Mouse (Mus musculus) embryonic fibroblast, embryonic 13.5 days (primary cell): Measurements from ENCODE around the gene Wdr95. TPM values are rescaled to one million over a fixed set of nuclear protein-coding genes. Genes with fewer than 3 reads are reported as not detected.

Experiments
- H3K27ac ChIP-seq: 2 replicates; pipeline ENCODE4 v1.5.1; 2012; ENCODE audit warnings: low read length, control low read depth, inconsistent platforms; ENCODE audit not compliant: insufficient read depth
- H3K4me1 ChIP-seq: 2 replicates; pipeline ENCODE4 v1.6.1; 2011; ENCODE audit warnings: low read length; ENCODE audit not compliant: control insufficient read depth, insufficient read depth
- H3K4me3 ChIP-seq: 2 replicates; pipeline ENCODE4 v1.5.1; 2011; ENCODE audit warnings: mild to moderate bottlenecking, control low read depth, low read length; ENCODE audit not compliant: insufficient read depth
- CTCF ChIP-seq: IDR thresholded peaks from 2 replicates; pipeline ENCODE4 v1.5.1; 2011; ENCODE audit warnings: mild to moderate bottlenecking, control low read depth, low read length, moderate library complexity, borderline replicate concordance; ENCODE audit not compliant: insufficient read depth
- POLR2A ChIP-seq: IDR thresholded peaks from 2 replicates; pipeline ENCODE4 v1.6.1; 2011; ENCODE audit warnings: low read depth, mild to moderate bottlenecking, control low read depth, low read length, moderate library complexity
- polyA plus RNA-seq: library from polyadenylated mRNA; stranded (reverse); fragments of >200 nt; gene quantifications from 2 replicates; pipeline ENCODE4 v1.2.4, GENCODE M21; 2011; ENCODE audit warnings: low read depth; ENCODE audit not compliant: missing spikeins, insufficient read length

Wdr95 gene
- polyA plus RNA-seq, 1 experiment: not detected

DNA sequence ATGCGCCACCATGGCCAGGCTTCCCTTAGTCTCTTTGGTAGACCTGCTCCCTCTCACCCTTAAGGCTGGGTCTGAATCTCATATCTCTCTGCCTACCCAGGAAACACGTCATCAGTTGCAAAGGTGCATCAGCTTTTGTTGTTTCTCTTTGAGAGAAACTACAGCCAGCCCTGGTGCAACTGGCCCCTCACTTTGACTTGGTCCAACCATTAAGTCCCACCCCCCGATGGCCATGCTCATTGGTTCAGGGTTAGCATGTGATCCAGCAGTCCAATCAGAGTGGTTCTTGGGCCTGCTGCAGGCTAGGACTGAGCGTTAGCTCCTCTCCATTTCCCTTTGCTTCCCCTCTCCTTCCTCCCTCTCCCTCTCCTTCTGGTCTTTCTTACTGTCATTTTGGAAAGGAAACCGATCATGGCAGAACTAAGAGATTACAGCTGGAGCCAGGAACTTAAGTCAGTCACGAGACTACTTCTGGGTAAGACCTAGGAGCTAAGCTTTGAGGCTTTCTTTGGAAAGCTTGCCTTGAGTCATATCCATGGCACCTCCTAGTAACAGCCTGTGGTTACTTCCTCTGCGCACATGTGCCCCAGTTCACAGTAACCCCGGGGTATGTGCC is 112.9 kb downstream of the Wdr95 start:
- no peak overlapping the region for H3K4me3 ChIP-seq
- H3K4me1 ChIP-seq: no peaks in the 10 kb centered on the region
- no peak overlapping the region for H3K27ac ChIP-seq
- no peak; the same call in 1 of the 2 replicates for TF ChIP-seq POLR2A
- no peak for TF ChIP-seq CTCF

DNA sequence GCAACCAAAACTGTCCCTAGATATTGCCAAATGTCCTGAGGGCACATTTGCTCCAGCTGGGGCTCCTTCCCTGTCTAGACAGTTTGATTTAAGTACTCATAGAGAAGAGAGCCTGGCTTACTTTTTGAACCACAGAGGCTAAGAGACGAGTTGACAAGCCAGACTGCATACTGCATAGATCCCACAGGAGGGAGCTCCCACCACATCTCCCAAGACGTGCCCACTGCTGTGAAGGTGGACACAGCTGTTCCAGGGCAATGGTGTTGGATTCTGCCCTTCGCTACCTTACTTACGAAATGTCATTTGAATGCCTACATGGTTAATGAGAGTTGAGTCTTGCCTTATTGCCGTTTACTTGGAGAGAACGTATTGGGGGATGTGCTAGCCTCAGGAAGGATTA is 113.9 kb downstream of the Wdr95 start:
- H3K4me1 ChIP-seq: no peaks in the 10 kb centered on the region

DNA sequence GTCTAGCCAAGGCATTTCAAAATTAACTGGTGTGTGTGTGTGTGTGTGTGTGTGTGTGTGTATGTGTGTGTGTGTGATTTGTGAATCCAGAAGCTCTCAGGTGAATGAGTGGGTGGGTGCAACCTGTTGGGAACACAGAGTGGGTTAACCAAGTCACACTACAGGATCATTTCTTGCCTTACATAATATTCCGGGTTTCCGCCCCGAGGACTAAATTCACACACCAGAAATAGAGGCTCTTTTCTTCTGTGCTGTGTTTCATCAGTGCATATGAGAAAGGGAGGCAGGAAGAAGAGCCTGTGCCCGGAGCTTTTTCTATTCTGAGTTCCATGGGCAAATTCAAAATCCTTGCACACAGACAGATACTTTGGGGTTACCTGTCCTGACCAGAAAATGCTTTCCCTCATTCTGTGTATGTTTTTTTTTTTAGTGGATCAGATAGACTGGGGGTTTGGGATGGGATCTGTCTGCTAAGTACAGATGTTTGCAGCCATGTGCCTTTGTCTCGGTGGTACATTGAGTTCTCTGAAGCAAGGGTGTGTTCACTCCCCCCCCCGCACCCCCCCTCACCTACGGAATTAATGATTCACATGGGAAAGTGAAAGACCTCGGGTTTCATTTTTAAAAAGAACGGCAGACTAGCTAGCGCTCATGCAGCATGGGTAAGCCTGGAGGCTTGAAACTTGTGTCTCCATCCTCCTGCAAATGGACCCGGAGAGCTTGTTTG is 114.5 kb downstream of the Wdr95 start:
- Histone ChIP-seq H3K4me3 (no peak overlapping the region), H3K4me1 (no peaks in the 10 kb centered on the region), H3K27ac (no peak overlapping the region)
- TF ChIP-seq POLR2A (no peak), CTCF (no peak)

More for the DNA sequence above, 113.9 kb downstream of the Wdr95 start:
- Histone ChIP-seq H3K4me3 (no peak overlapping the region), H3K27ac (no peak overlapping the region)
- TF ChIP-seq CTCF (peak; percentile 57; the same call in 1 of the 2 replicates), POLR2A (no peak)

DNA sequence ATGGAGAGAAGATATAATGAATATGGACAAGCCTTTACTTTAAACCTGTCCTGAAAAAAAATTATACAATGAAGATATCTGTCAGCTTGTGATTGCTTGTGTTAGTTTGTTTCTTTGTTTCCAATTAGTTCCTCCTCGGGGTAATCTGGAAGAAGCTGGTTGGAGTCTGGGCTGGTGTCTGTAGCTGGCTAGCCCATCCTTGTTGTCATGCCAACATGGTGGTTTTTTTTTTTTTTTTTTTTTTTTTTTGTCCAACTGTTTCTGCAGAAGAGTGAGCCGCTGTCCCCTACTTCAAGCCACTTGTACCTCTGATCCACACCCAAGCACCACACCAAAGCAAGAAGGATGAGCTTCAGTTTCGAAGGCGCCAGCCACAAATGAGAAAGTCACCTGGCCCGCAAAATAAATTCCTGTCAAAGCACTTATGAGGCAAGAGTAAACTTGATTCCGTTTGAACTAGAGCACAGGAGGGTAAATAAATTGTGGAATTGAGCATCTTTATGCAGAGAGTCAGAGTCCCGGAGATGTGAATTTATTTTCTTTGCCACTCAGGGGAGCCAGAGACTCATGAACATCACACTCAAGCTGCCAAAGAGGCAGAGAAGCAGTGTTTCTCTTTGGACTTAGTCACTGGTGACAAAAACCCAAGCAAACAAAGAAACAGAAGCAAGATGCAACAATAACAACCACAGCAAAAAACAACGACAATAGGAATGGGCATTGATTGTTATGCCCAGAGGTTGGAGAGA is 119.1 kb downstream of the Wdr95 start:
- TF ChIP-seq POLR2A: no peak
- TF ChIP-seq CTCF: no peak
- Histone ChIP-seq H3K4me1 (no peaks in the 10 kb centered on the region), H3K27ac (no peak overlapping the region), H3K4me3 (no peak overlapping the region)

DNA sequence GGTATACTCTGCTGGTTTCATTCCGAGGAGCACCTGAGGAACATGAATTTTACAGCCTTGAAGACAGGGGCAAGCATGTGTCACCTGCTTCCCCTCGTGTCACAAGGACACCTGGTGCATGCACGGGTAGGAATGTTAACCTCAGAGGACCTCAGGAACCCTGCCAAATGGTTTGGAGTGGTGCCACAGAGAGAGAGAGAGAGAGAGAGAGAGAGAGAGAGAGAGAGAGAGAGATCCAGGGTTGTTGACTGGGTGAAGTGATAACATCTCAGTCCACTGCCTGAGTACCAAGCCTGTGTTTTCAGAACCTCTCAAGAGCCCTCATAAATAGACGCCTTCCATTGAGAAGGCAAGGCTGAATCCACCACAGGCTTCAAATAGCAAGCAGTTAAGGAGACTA is 119.7 kb downstream of the Wdr95 start:
- no peaks in the 10 kb centered on the region for H3K4me1 ChIP-seq
- H3K4me3 ChIP-seq: no peak overlapping the region
- H3K27ac ChIP-seq: no peak overlapping the region
- TF ChIP-seq POLR2A (no peak), CTCF (no peak)

DNA sequence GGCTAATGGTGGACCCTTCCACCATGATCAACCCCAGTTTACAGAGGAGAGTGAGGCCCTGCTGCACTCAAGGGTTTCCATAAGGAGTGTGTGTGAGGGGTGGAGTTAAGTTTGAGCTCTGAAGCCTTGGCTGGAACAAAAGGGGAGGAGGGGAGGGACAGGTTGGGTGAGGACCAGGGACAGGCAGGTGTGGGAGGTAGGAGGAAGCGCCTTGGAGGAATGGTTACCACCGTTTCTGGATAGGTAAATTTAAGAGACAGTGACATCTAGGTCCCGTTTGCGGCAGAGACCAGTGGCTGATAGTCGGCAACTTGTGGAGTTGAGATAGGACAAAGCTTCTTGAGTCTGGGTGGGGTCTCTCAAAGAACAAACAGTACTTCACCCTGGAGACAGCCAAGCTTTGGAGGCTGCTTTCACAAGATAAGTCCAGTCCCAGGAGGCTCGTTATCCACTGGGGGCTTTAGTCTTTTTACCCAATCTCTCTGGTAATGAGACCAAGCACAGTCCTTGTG is 120.5 kb downstream of the Wdr95 start:
- TF ChIP-seq CTCF: no peak
- TF ChIP-seq POLR2A: no peak
- Histone ChIP-seq H3K27ac (no peak overlapping the region), H3K4me3 (no peak overlapping the region), H3K4me1 (no peaks in the 10 kb centered on the region)

DNA sequence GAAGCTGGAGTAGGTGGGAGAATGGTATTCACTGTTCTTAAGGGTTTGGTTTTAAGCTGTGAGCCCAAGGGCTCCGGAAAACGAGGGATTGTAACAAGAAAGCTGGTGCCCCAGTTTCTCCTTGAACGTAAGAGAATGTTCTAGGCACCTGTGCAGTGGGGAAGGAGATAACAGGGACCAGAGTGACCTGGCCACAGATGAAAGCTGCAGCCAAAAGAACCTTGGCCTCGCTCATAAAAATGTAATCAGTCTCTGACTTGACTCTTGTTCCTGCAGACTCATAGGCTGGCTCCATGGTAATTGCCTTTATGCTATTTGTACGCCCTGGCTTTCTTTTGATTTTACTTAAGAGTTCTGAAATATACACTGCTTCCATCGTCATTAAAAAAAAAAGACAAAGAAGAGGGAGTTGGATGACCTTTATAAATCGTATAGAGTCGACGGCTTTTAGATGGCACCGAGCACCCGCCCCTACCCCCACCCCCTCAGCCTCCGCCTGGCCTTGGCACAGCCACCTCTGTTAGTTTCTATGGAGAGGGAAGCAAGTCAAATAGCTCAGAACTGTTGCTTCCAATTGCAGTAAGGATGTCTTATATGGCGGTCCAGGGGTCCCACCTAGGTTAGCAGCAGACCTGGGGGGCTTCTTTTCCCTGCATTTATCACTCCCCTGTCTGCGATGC is 121.2 kb downstream of the Wdr95 start:
- TF ChIP-seq POLR2A (no peak), CTCF (no peak)

DNA sequence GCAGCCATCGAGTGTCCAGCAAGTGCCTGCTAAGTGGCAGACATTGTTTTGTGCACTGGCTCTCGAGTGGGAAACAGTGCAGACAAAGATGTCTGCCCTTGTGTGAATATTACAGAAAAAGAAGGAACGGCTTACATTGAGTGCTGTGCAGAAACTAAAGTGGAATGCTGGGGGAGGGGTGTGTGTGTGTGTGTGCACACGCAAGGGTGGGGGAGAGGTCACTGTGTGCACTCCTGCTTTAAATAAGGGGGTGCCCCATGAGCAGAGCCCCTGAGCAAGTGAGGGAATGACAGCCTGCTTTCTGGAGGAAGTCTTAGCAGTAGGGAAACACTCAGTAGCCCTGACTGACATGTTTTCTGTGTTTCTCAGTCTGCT is 121.7 kb downstream of the Wdr95 start:
- Histone ChIP-seq H3K27ac (no peak overlapping the region), H3K4me3 (no peak overlapping the region), H3K4me1 (no peaks in the 10 kb centered on the region)
- TF ChIP-seq POLR2A: no peak

More for the DNA sequence above, 121.2 kb downstream of the Wdr95 start:
- Histone ChIP-seq H3K27ac (no peak overlapping the region), H3K4me1 (no peaks in the 10 kb centered on the region), H3K4me3 (no peak overlapping the region)

DNA sequence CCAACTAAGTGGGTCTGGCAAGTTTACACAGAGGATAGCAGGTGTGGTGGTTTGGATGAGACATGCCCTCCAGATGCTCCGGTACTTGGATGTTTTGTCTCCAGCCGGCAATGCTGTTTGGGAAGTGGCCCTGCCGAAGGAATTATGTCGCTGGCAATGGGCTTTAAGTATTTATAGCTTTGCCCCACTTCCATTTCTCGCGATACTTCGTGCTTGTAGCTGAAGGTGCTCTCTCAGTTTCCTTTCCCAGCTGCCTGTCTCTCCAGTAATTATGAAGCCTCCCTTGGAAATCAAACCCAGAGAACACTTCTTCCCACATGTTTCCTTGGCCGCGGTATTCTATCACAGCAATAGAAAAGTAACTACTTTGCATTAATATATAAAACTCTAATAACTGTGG is 127.2 kb downstream of the Wdr95 start:
- Histone ChIP-seq H3K4me3 (no peak overlapping the region), H3K27ac (no peak overlapping the region), H3K4me1 (no peaks in the 10 kb centered on the region)
- TF ChIP-seq POLR2A (no peak), CTCF (no peak)
